Mouse (Mus musculus) ES-E14 (cell line): ENCODE measurements around the gene Snrnp25. TPM values are rescaled to one million over a fixed set of nuclear protein-coding genes. Genes with fewer than 3 reads are reported as not detected.

Experiments
- DNase-seq: peaks from one replicate; pipeline ENCODE4 v3.0.0-alpha.2; 2013; ENCODE audit warnings: low read depth, low spot score
- H3K27ac ChIP-seq: 2 replicates; pipeline ENCODE4 v1.5.1; 2012; ENCODE audit warnings: low read depth, mild to moderate bottlenecking, low read length, moderate library complexity, mixed read lengths; ENCODE audit not compliant: poor library complexity, insufficient read depth, severe bottlenecking
- H3K36me3 ChIP-seq: 2 replicates; pipeline ENCODE4 v1.6.1; 2012; ENCODE audit warnings: mild to moderate bottlenecking, low read length, moderate library complexity, mixed read lengths; ENCODE audit not compliant: control insufficient read depth, poor library complexity, insufficient read depth, severe bottlenecking
- H3K4me1 ChIP-seq, 2 experiments: fragments of 150-350 bp in 1 of 2; sonication (generic) in 1 of 2; 2 replicates each; pipeline ENCODE4 v1.6.1; 2012; ENCODE audit warnings: low read length in 2 of 2, mild to moderate bottlenecking in 1 of 2, mixed read lengths in 1 of 2; ENCODE audit not compliant: control insufficient read depth in 2 of 2, insufficient read depth in 2 of 2, poor library complexity in 1 of 2
- H3K4me3 ChIP-seq, 2 experiments: fragments of 150-350 bp in 1 of 2; sonication (generic) in 1 of 2; 2 replicates each; pipeline ENCODE4 v1.5.1; 2012; ENCODE audit warnings: low read length in 2 of 2, low read depth in 1 of 2, mild to moderate bottlenecking in 1 of 2, mixed read lengths in 1 of 2; ENCODE audit not compliant: insufficient read depth in 1 of 2, poor library complexity in 1 of 2, severe bottlenecking in 1 of 2
- H3K9ac ChIP-seq: 2 replicates; pipeline ENCODE4 v1.6.1; 2012; ENCODE audit warnings: low read depth, mild to moderate bottlenecking, low read length, mixed read lengths; ENCODE audit not compliant: poor library complexity, insufficient read depth, severe bottlenecking
- H3K9me3 ChIP-seq: fragments of 150-350 bp; sonication (generic); 2 replicates; pipeline ENCODE4 v1.6.1; 2012; ENCODE audit warnings: low read depth, mild to moderate bottlenecking, low read length; ENCODE audit not compliant: control insufficient read depth, insufficient read depth
- CHD2 ChIP-seq: IDR thresholded peaks from 2 replicates; pipeline ENCODE4 v1.6.1; 2014; ENCODE audit warnings: mild to moderate bottlenecking, low read depth, low read length, inconsistent platforms
- HCFC1 ChIP-seq: IDR thresholded peaks from 2 replicates; pipeline ENCODE4 v1.6.1; 2012; ENCODE audit warnings: low read length, inconsistent platforms, borderline replicate concordance; ENCODE audit not compliant: insufficient read depth
- MAFK ChIP-seq: IDR thresholded peaks from 2 replicates; pipeline ENCODE4 v1.6.1; 2014; ENCODE audit warnings: mild to moderate bottlenecking, low read depth, low read length, inconsistent platforms; ENCODE audit not compliant: insufficient read depth
- ZC3H11A ChIP-seq: IDR thresholded peaks from 2 replicates; pipeline ENCODE4 v1.6.1; 2012; ENCODE audit warnings: low read depth, mild to moderate bottlenecking, inconsistent platforms, low read length, borderline replicate concordance
- ZNF384 ChIP-seq: IDR thresholded peaks from 2 replicates; pipeline ENCODE4 v1.6.1; 2012; ENCODE audit warnings: low read depth, low read length, inconsistent platforms
- in situ Hi-C, 2 experiments: fragments of 600-800 bp; cut with MboI; formaldehyde crosslinking; loops; one replicate each; pipeline ENCODE4 v1.15.1; 2025; ENCODE audit warnings: low sequenced_read_pairs in 2 of 2, inconsistent platforms in 1 of 2; ENCODE audit not compliant: unreplicated experiment in 2 of 2
- total RNA-seq: library from RNA; depleted of rRNA; stranded (reverse); fragments of 300-350 nt; gene quantifications from 2 replicates; pipeline ENCODE4 v1.2.3, GENCODE M21; 2012; rRNA removed

The Snrnp25 gene
- total RNA-seq, 1 experiment, result 79.5 TPM

DNA sequence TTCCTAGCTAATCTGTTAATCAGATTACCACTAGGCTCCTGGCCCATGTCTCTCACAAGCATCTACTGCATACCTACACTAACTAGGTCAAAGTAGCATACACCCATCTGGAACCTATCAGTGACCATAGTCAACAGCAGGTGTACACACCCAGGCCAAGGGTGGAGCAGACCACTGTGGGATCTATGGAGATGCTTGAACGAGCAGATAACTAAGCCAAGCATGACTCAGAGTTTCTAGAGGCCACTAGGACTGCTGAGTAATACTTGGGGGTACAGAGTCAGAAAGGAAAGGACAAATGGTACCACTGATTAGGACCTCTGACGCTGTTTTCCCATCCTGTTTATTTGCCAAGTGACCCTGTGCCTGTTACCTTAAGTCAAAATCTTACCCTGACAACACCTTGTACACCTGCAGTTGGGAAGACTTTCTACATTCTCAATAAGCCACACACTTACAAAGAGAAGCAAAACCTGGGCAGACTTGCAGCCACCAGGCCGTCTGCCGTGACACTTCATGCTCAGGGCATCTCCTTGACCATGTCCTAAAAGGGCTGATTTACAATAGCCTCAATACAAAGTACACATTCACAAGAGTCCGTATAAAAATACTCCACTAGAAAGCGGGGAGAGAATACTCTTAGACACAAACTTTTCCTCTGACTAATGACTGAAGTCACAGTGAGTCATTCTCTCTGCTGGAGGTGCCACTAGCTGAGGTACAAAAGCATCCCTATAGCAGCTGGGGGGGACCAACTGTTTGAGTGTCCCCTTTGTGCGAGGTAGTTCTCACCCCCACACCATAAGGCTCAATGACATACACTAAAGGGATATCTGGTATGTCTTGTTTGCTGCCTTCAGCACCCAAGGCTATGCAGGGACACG is 45.9 kb downstream of the Snrnp25 start:
- in situ Hi-C loops, result no loop called here
- no peak for TF ChIP-seq CHD2
- no peak for TF ChIP-seq HCFC1
- no peak for TF ChIP-seq ZC3H11A
- TF ChIP-seq ZNF384, result no peak
- TF ChIP-seq MAFK, result no peak
- H3K4me1 ChIP-seq, result no peaks in the 10 kb centered on the region
- no peak overlapping the region for H3K4me3 ChIP-seq
- H3K9me3 ChIP-seq, result no peaks in the 10 kb centered on the region
- H3K9ac ChIP-seq, result no peak overlapping the region
- H3K36me3 ChIP-seq, result peaks cover 15% of the 10 kb centered on the region
- H3K27ac ChIP-seq, result no peak overlapping the region
- no peak for DNase-seq

GRCm38 (mm10) chr11:32253121-32253520 is 47.9 kb downstream of the Snrnp25 start:
- no peak for DNase-seq
- no peaks in the 10 kb centered on the region for H3K9me3 ChIP-seq
- H3K4me3 ChIP-seq, result no peak overlapping the region
- no peak overlapping the region for H3K27ac ChIP-seq
- TF ChIP-seq ZNF384 (no peak), MAFK (no peak), ZC3H11A (no peak), HCFC1 (no peak), CHD2 (no peak)
- peaks cover 9% of the 10 kb centered on the region for H3K36me3 ChIP-seq
- no peaks in the 10 kb centered on the region for H3K4me1 ChIP-seq
- no peak overlapping the region for H3K9ac ChIP-seq
- in situ Hi-C loops, result no loop called here

- no peak for DNase-seq
- in situ Hi-C loops, result no loop called here
- H3K9ac ChIP-seq, result no peak overlapping the region
Observed at GRCm38 (mm10) chr11:32256146-32256545, 50.9 kb downstream of the Snrnp25 start.

GRCm38 (mm10) chr11:32256566-32256965 is 51.4 kb downstream of the Snrnp25 start:
- DNase-seq, result no peak
- no peak overlapping the region for H3K9ac ChIP-seq
- no peak overlapping the region for H3K4me3 ChIP-seq
- no peak overlapping the region for H3K27ac ChIP-seq
- peaks cover 4% of the 10 kb centered on the region; the same call in 1 of the 2 replicates for H3K36me3 ChIP-seq
- in situ Hi-C loops, result no loop called here
- no peak for TF ChIP-seq HCFC1
- no peak for TF ChIP-seq ZC3H11A
- no peak for TF ChIP-seq CHD2
- no peak for TF ChIP-seq MAFK
- no peak for TF ChIP-seq ZNF384
- no peaks in the 10 kb centered on the region for H3K4me1 ChIP-seq
- H3K9me3 ChIP-seq, result no peaks in the 10 kb centered on the region

More at GRCm38 (mm10) chr11:32256146-32256545, 50.9 kb downstream of the Snrnp25 start:
- Histone ChIP-seq H3K4me1 (no peaks in the 10 kb centered on the region), H3K36me3 (peaks cover 4% of the 10 kb centered on the region; the same call in 1 of the 2 replicates), H3K9me3 (no peaks in the 10 kb centered on the region), H3K4me3 (no peak overlapping the region), H3K27ac (no peak overlapping the region)
- TF ChIP-seq CHD2 (no peak), ZNF384 (no peak), MAFK (no peak), HCFC1 (no peak), ZC3H11A (no peak)

Other genes starting within 250 kb of the Snrnp25 start
- gene 4930524B15Rik, start 239.8 kb upstream of the Snrnp25 start, total RNA-seq, result 0.58 and 1.3 TPM in 2 replicates
- gene Nsg2, start 205.0 kb upstream of the Snrnp25 start, total RNA-seq, result 1.3 and 2.1 TPM in 2 replicates
- gene Il9r, start 5.1 kb upstream of the Snrnp25 start, total RNA-seq, result 0.13 and 0.21 TPM in 2 replicates
- gene Rhbdf1, start 16.9 kb downstream of the Snrnp25 start, total RNA-seq, result 24.8 and 58.9 TPM in 2 replicates
- 30.6 and 32.3 TPM in 2 replicates for gene Mpg, start 21.1 kb downstream of the Snrnp25 start, total RNA-seq
- gene Nprl3, start 62.3 kb downstream of the Snrnp25 start, total RNA-seq, result 47.2 and 67.0 TPM in 2 replicates
- gene Hba-x, start 71.0 kb downstream of the Snrnp25 start, total RNA-seq, result not detected in 2 replicates
- gene Hba-a1, start 78.1 kb downstream of the Snrnp25 start, total RNA-seq, result not detected in 2 replicates
- 0.80 TPM in 1 of 2 replicates, not detected in the other for gene Hbq1b, start 81.5 kb downstream of the Snrnp25 start, total RNA-seq
- gene Hba-a2, start 91.1 kb downstream of the Snrnp25 start, total RNA-seq, result 1.1 TPM in 1 of 2 replicates, not detected in the other
- gene Hbq1a, start 94.7 kb downstream of the Snrnp25 start, total RNA-seq, result 0.95 TPM in 1 of 2 replicates, not detected in the other
- gene Sh3pxd2b, start 142.4 kb downstream of the Snrnp25 start, total RNA-seq, result 3.2 and 6.8 TPM in 2 replicates
- gene Ubtd2, start 250.0 kb downstream of the Snrnp25 start, total RNA-seq, result 15.2 and 18.3 TPM in 2 replicates